Mouse (Mus musculus) B cell, adult 2 months (primary cell): ENCODE measurements around the gene Adarb1.

Experiments
- DNase-seq, 2 experiments: peaks; one replicate each; pipeline ENCODE4 v3.0.0; 2022

The Adarb1 gene

GRCm38 (mm10) chr10:77258704-77259621, 159.1 kb downstream of the Adarb1 start, which contains the start of gene Pofut2:
Gene Pofut2 (plus strand): TSS chr10:77259218.
- peak; percentile 96 to 97 for DNase-seq

GRCm38 (mm10) chr10:77258041-77258590, 160.0 kb downstream of the Adarb1 start:
- no peak for DNase-seq

GRCm38 (mm10) chr10:77255676-77256075, 162.4 kb downstream of the Adarb1 start:
- DNase-seq: no peak

- no peak for DNase-seq
These were observed 162.8 kb downstream of the Adarb1 start for GRCm38 (mm10) chr10:77255231-77255630.

- DNase-seq: peak; percentile 73 to 74
These were observed 165.3 kb downstream of the Adarb1 start for GRCm38 (mm10) chr10:77252790-77253189.

- DNase-seq: no peak
These were observed 166.1 kb downstream of the Adarb1 start for GRCm38 (mm10) chr10:77251784-77252539.

GRCm38 (mm10) chr10:77251223-77251783, 166.8 kb downstream of the Adarb1 start:
- no peak for DNase-seq

- DNase-seq: no peak
These were observed 170.4 kb downstream of the Adarb1 start for GRCm38 (mm10) chr10:77247707-77248106.

GRCm38 (mm10) chr10:77247048-77247447, 171.0 kb downstream of the Adarb1 start:
- DNase-seq: no peak

GRCm38 (mm10) chr10:77244777-77245176, 173.3 kb downstream of the Adarb1 start:
- DNase-seq: no peak

GRCm38 (mm10) chr10:77243572-77244161, 174.4 kb downstream of the Adarb1 start:
- no peak for DNase-seq

GRCm38 (mm10) chr10:77242871-77243270, 175.2 kb downstream of the Adarb1 start:
- no peak for DNase-seq

GRCm38 (mm10) chr10:77242396-77242795, 175.7 kb downstream of the Adarb1 start:
- DNase-seq: no peak

- DNase-seq: no peak
These were observed 177.3 kb downstream of the Adarb1 start for GRCm38 (mm10) chr10:77240764-77241163.
